Mouse (Mus musculus): Measurements from ENCODE around the gene Slc16a4.

- no peak for TF ChIP-seq POLR2A (IDR thresholded peaks at IDR 0.05; ENCODE audit: low read depth, low read length)
- TF ChIP-seq CTCF (IDR thresholded peaks at IDR 0.05; ENCODE audit: extremely low read depth, insufficient read depth, insufficient read length, insufficient replicate concordance), result no peak
Measured at GRCm38 (mm10) chr3:107287346-107287745, 3.7 kb upstream of the Slc16a4 start.
